Mouse (Mus musculus) fat pad, adult 2 months (tissue): Measurements from ENCODE around the gene Nbas.

ENCODE experiments used
- DNase-seq: peaks from one replicate; pipeline ENCODE4 v3.0.0-alpha.2; 2011; ENCODE audit warnings: low read depth, low spot score; ENCODE audit errors: extremely low read depth

The Nbas gene

DNA sequence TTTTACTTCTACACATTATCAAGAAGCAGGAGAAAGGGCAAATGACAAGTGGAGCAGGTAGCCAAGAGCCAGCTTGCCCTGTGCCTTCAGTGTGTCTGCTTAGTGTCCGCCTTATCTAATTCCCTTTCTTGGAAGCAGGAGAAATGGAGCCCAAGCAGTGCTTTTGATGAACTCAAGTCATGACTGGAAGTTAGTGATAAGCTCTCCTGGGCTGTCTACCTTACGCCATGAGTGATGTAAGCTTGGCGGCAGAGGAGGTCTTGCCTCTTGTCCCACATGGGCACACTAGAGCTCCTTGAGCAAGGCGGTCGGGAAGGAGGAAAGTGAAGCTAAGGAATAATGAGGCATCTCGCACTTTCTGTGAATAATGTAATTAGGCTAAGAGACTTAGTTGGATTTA, 250.5 kb downstream of the Nbas start:
- no peak for DNase-seq

DNA sequence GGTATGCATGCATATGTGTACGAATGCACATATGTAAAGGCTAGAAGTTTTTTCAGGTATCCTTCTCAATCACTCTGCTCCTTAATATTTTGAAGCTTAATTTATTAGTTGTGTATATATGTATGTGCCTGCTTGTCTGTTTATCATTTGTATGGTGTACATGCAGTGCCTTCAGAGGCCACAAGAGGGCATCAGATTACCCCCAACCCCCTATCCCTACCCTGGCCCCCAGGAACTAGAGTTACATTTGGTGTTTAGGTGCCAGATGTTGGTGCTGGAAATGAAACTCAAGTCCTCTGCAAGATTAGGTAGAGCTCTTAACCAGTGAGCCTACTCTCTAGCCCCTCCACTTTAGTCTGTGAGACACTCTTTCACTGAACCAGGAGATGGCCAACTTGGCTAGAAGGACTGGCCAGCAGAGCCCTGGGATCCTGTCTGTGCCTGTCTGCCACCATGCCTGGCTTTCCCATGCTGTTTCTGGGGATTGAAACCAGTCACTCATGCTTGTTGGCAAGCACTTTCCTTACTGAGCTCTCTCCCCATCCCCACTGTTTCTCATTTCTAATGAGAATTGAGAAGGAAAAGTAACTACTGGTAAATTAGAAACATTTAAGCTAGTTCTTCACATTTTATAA, 263.9 kb downstream of the Nbas start:
- no peak for DNase-seq

DNA sequence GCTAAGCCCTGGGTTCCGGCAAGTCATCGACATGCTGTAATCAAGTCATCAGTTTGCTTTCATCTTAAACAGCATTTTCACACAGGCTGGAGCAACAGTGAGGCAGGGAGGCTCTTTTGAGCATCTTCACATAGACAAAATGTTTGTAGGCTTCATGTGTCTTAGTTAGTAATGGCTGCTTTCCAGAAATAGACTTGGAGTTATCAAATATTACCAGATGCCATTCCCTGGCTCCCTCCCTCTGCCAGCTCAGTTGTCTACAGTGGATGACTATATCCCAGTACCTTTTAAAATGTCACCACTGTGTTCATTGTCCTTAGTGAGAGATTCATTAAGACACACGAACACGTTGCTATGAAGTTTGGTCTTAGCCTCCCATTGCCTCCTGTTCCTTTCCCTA, 270.2 kb downstream of the Nbas start:
- no peak for DNase-seq

DNA sequence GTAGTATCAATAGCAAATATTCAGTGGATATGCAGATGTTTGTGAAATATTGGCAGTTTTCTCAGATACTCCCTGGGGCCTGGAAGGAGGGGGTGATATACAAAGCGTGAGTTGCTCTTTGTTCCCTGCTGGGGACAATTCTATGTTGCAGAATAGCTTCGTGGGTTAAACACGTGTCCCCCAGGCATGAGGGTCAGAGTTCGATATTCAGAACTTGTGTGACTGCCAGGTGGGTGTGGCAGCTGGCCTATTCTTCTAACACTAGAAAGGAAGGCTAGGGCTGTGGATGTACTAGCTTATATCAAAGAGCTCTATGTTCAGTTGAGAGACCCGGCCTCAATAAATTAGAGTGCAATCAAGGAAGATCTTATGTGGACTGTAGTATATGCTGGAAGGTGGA, 274.9 kb downstream of the Nbas start:
- DNase-seq: no peak

DNA sequence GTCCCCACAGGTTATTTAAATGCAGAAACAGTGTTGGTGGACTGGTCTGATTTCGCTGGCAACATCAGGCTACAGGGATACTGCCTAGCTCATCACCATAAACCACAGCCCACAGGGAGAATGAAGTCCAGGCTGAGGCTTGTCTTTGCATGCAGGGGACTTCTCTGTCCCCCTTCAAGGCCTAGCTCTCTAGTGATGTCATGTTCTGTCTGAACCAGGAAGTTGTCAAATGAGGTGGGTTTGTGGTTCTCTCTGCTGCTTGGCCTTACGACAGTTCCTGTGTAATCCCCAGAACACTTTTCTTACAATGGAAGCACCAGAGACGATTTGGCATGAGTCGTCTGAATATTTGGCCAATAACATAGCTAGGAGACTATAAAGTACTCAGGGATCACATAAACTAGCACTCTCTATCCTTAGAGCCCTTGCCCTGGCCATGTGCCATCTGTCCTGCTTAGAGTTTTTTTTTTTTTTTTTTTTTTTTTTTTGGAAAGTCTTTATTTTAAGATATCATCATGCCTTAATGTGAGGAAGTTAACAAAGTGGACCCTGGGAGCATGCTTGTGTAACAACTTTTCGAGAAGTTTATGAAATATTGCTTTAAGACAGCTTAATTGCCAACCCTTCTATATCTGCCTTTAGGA, 294.8 kb downstream of the Nbas start:
- no peak for DNase-seq

DNA sequence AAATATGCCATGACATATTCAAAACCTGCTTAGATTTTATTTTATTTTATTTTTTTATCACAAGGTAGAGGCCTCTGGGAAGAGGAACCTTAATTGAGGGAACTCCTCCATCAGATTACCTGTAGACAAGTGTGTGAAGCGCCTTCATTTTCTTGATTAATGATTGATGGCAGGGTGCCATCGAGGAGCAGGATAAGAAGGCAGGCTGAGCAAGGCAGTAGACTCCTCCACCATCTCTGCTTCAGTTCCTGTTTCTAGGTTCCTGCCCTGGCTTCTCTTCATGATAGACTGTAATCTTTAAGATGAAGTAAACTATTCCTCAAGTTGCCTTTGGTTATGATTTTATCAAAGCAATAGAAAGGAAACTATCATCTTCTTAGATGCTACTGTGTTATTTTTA, 295.4 kb downstream of the Nbas start:
- no peak for DNase-seq

DNA sequence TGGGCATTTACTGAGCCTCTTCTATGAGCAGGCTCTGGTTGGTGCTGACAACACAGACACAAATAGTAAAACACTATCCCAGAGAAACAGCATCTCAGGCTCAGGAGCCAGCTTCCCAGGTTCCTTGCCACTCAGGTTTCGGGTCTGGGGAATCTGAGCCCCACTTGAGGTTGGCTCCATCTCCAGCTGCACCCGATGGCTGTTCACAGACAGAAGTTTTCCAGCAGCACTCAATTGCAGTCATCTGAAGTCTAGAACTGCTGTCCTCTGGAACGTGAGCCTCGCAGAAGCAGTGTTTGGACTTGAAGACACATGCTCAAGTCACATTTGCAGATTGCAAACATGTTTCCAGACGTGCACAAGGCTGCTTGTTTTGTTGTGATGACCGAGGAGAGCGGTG, 297.5 kb downstream of the Nbas start:
- no peak for DNase-seq

DNA sequence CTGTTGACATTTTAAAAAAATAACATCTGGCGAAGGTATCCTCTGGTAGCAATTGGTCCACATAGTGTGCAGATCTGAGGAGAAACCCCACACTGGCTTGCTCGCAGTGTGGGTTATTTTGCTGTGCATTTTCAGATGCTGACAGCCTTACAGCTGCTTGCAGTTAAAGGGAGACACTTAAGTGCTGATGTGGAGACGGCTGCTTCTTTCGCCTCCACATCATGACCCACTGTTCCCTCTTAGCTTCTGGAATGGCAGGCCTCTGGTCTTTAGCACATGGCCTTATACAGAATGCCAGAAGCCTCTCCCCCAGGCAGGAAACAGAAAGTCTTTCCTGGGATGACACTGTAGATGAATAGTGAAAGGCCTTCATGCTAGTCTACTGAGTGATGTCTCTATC, 306.2 kb downstream of the Nbas start:
- DNase-seq: no peak

DNA sequence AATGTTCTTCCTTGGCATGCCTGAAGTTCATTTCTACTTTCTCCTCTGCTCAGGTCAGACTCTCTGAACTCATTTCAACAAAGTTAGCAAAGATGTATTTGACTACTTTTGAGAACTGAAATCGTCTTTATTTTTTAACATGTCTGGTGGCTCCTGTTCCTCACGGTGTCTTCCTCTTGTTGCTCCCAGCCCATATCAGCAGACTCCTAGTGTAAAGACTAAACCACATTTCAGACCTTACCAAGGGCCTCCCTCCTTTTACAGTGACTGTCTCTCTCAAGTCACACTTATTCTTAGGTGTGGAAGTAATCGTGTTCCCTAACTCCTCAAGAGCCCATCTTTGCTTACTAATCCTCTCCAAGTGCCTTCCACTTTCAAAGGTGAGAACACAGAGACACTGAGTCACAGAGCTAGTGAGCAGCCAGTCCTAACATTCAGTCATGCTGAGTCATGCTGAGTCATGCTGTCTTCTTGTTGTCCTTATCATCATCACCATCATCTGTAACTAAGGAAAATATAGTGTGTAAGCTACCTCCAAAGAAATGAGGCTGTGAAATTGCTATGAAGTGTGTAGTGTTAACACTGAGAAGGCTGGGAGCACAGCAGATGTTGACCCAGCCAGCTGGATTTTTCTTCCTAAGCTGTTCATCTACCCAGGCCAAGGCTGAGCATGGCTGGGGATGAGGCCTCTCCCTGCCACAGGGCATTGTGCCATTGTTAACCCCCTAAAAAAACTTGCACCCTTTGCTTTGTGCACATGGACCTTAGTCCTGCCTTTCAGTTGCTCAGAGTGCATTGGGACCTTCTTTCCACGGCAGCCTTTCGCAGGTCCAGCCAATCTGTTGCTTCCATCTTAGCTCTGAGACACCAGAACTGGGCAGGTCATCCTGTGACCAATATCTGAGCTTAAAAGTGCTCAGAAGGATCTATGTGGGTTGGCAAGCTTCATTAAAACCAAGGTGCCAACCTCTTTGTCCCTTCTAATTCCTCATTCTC, 307.0 kb downstream of the Nbas start:
- no peak for DNase-seq

DNA sequence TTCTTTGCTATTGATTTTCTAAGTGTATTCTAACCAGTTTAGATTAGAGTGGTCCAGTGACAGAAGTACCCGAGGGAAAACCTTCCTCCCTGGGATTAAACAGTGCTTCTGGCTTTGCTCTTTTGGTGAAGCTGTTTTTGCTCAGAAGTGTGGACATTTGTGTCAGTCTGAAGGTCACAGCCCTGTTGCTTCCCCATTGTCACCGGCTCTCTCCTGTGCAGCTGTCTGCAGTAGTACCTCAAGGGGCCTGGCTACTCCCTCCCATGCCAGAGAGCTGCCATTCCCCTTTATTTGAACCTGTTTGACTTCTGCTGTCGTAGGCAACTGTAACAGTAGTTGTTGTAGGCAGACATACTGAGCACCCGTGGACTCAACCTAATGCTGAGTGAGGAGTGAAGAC, 307.8 kb downstream of the Nbas start:
- no peak for DNase-seq

DNA sequence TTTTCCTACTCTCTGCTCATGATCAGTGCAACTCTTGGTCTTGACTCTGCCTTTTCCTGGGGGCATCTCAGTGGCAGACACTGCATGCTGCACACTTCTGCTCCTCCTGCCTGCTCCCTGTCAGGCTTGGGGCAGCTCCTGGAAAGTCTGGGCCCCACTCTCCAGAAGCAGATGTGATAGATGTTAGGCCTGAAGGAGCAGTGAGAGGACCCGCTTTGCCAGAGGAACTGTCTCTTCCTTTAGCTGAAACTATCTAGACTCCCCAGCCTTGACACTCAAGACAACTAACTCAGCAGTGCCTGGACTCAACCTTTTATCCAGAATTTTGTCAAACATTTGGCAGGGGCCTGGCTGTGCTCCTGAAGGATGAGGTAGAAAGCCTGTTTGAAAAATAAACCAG, 311.9 kb downstream of the Nbas start:
- DNase-seq: no peak

DNA sequence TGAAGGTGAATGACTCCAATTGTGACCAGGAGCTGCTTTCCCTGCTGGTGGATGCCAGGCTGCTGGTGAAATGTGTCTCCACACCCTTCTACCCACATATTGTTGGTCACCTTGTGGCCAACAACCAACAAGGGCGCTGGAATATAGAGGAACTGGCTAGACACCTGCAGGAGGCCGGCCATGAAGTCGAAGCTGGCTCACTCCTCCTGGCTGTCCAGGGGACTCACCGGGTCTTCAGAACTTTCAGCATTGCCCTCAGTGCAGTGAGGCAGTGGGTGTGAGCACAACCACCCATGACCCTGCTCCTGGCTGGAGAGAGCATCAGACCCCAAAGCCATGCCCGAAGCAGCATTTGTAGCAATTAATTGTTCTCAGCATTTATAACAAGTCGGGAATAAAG, 314.5 kb downstream of the Nbas start:
- no peak for DNase-seq

DNA sequence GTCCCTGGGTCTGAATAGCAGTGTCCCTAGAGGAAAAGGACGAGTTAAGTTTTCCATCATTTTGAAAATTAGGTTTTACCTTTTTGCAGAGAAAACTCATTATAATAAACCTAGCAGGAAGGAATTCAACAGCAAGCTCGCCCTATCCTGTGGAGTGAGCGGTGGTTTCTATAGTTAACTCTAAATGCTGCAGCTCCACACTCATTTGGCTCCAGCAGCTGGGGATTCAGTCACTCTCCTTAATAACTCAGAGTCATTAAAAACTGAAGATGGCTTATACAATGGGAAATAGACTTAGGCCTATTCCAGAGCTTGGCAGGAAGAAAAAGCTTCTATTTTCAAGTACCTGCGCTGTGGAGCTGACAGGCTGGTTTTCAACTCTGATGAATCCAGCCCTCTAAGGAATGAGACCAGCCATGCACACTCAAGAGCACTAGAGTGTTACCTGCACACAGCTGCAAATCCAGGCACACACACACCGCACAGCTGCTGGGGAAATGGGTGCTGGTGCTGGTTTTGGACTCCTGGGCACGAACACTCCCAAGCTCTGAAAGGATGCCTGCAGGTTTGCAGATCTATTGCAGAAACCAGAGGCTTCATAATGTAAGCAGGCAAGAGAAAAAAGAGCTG, 316.7 kb downstream of the Nbas start:
- DNase-seq: no peak

DNA sequence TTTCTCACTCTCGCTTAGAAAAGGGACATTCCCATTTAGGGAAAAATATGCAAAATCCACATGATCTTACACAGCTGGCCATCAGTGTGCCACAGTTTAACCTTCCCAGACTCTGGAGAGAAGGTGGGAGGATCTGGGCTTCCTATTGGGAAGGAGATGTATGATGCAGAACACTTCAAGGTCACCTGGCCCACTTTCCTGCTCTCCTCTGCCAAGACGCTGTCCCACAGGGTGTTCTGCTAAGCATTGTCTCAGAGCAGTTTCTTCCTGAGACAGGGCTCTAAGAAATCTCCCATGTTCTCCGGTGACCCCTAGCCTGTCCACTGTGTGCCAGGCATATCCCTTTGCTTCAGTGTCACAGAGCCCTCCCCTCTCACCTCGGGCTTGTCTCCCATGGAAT, 318.7 kb downstream of the Nbas start:
- DNase-seq: no peak

DNA sequence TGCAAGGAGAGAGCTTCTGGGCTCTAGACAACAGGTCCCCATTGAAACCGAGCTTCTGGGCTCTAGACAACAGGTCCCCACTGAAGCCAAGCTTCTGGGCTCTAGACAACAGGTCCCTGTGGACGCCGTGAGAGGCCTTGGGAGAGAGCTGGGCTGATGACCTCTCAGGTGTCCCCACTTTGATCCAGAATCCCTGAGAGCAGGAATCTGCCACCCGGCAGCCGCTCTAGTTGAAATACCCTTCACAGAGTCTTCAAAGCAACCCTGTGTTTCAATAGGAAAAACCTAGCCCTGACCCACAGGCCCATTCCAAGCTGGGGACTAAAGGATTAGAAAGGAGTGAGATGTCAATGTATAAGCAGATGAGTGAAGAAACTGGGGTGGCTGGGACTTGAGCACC, 320.1 kb downstream of the Nbas start:
- DNase-seq: no peak

DNA sequence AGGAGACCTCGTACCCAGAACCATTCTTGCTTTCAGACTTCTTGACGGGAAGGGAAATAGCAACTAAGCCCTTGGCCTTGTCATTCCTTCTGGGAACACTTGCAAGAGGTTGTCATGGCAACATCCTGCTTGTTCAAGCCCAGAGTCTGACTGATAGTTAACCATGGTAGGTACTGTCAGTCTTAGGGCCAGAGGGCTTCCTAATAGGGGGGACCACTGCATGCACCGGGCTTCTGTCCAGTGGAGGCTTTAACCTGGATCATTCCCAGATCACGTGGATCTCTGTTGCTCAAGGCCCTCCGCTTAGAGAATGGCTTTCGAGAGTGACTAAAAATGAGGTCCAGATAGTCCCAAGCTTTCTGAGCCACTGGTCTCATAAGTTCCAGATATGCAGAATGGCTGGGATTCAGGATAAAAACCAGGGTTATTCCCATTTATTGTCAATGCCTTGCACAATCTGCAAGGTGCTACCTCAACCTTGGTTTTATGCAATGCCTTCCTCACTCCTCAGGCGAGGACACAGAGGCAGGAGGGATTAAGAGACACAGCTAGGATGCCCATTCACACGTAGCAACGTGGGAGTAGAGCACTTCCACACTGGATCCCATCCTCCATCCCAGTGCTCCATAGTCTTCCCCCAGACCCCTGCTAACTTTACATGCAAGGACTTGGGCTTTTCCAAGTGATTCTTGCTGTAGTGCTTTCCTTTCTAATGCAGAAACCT, 326.0 kb downstream of the Nbas start:
- DNase-seq: no peak

DNA sequence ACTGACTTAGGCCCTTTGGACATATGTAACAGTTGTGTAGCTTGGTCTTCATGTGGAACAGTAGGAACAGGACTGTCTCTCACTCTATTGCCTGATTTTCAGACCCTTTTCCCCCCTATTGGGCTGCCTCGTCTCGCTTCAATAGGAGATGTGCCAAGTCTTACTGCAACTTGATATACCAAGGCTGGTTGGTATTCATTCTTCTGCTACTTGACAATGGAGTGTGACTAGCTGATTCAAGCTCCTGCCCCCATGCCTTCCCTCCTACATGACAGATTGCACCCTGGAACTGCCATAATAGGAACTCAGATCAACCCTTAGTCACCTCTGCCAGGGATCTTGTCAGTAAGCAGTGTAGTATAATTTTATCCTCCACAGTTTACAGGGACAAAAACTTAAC, 328.1 kb downstream of the Nbas start:
- no peak for DNase-seq

DNA sequence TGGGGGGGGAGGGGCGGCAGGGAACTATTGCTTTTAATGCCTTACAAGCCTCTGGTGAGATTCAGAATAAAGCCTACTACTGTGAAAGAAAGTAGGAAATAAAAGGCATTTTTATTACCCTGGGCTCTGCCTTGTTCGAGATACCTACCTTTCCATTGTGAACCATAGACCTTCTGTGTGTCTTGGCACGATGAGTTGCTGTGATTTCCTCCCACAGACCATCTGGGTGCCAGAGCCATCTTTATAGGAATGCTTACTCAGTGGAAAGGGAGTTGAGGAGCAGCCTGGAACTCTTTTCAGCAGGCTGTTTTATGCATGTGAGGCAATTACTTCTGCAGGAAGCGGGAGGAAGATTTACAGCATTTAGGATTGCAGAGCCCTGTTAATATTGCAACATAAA, 329.6 kb downstream of the Nbas start:
- peak; percentile 98 for DNase-seq

DNA sequence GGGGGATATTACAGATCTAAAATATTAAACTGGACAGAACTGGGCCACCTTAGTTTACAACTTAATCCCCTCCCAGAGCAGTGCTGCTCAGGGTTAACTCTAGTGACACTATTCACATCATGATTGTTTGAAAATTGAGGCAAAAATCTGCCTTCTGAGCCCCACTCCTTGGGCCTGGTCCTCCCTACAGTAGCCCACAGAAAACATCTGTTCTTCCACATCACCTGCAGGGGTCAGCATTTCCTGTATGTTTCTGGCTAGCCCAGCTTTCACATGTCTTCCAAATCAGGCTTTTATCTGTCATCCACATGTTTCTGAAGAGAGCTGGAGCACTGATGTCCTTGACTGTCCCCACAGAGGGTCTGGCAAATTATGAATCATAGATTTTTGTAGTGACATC, 333.5 kb downstream of the Nbas start:
- DNase-seq: no peak

DNA sequence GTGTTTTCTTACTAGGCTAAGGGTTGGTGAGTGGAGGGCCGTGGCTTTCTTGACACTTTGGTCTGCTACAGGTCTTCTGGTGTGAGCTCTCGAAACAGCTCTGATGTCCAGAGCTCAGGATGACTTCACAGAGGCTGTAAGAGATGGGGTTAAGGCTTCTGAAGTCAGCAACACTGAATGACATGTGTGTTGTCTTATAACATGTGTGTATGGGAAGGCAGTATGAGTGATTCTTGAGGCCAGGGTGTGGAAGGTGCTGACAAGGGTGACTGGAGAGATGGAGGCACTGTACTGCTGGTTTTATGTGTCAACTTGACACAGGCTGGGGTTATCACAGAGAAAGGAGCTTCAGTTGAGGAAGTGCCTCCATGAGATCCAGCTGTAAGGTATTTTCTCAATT, 338.1 kb downstream of the Nbas start:
- DNase-seq: no peak

DNA sequence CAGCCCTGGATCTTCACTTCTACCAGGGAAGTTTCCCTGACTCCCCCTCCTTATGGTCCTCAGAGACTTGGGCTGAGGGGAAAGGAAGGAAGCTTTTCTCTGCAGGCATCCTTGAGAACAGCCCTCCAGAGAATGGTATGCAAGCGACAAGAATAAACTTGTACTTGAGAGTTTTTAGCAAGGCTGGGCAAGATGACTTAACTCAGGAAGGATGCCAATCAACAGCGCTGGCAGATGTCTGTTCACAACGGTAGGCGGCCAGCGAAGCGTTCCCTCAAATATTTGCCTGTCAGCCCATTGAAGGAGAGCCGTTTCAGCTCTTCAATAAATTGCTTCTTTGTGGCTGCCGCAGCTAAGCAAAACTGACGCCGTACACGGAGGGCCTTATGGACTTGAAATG, 340.1 kb downstream of the Nbas start:
- no peak for DNase-seq
